Mouse (Mus musculus): Measurements from ENCODE around the gene Zfp385b. TPM values are rescaled to one million over a fixed set of nuclear protein-coding genes. Genes with fewer than 3 reads are reported as not detected.

Zfp385b gene
- polyA plus RNA-seq, 1 experiment from 2014 or later = 6.8 TPM

DNA sequence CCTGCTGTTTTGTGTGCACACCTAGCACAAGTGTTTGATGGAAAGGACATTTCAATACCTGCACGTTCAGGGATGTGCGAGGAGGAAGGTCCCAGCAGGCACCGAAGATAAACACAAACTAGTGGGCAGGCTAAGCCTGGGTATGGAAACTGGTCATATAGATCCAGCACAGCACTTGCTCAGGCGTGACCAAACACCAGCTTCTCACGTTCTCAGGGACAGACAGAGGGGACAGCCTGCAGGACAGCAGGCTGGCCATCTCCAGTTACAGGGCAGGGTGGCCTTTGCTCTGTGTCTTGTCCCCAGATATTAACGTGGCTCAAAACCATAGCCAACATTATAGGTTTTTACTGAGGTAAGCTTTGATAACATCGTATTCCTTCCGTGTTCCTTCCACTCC is 128.3 kb downstream of the Zfp385b start:
- Histone ChIP-seq H3K9ac (ENCODE audit: low read depth, low read length) (no peak overlapping the region), H3K36me3 (ENCODE audit: control insufficient read depth, insufficient read depth, low read length) (no peaks in the 10 kb centered on the region), H3K9me3 (ENCODE audit: control insufficient read depth, low read length) (no peaks in the 10 kb centered on the region), H3K4me1 (ENCODE audit: control insufficient read depth, insufficient read depth, low read length) (no peaks in the 10 kb centered on the region), H3K27ac (ENCODE audit: low read length) (no peak overlapping the region), H3K4me3 (ENCODE audit: low read length) (no peak overlapping the region), H3K27me3 (replicated peaks; ENCODE audit: control insufficient read depth, insufficient read depth, low read length) (no peaks in the 10 kb centered on the region), H3K4me2 (ENCODE audit: low read depth, low read length) (no peak overlapping the region)
- no peak for ATAC-seq
- 81% methylated on average over 8 of the region's 8 CpGs for WGBS

DNA sequence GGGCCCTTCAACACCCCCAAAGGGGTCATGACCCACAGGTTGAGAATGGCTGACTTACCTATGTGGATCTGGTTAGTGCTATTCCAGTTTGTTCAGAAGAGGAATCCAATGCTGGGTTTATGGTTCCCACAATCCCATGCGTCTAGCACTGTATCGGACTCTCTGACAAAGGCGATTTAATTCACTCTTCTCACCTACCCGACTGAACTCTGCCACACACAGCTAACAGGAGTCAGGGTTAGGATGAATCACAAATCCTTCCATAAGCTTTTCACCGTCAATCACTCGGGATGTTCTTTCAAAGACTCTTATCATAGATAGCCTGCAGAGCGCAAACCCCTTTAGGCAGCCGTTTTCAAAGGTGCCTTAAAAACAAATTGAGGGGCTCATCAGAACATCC is 129.1 kb downstream of the Zfp385b start:
- H3K4me2 ChIP-seq (ENCODE audit: low read depth, low read length) = no peak overlapping the region
- H3K9me3 ChIP-seq (ENCODE audit: control insufficient read depth, low read length) = no peaks in the 10 kb centered on the region
- WGBS = 81% methylated on average over 8 of the region's 8 CpGs
- no peaks in the 10 kb centered on the region for H3K27me3 ChIP-seq (replicated peaks; ENCODE audit: control insufficient read depth, insufficient read depth, low read length)
- H3K9ac ChIP-seq (ENCODE audit: low read depth, low read length) = no peak overlapping the region
- no peak overlapping the region for H3K27ac ChIP-seq (ENCODE audit: low read length)
- no peaks in the 10 kb centered on the region for H3K36me3 ChIP-seq (ENCODE audit: control insufficient read depth, insufficient read depth, low read length)
- ATAC-seq = no peak
- no peaks in the 10 kb centered on the region for H3K4me1 ChIP-seq (ENCODE audit: control insufficient read depth, insufficient read depth, low read length)
- H3K4me3 ChIP-seq (ENCODE audit: low read length) = no peak overlapping the region

DNA sequence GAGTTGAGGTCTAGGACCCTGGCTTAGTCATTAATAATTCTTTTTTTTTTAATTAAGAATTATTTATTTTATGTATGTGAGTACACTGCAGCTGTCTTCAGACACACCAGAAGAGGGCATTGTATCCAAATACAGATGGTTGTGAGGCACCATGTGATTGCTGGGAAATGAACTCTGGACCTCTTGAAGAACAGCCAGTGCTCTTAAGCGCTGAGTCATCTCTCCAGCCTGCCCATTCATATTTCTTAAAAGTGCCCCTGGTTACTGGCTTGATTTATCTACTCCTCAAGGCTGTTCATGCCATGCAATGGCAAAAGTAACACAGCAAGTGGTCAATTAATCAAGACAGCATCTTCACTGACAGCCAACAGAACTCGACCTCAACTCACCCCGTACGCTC is 130.8 kb downstream of the Zfp385b start:
- no peak overlapping the region for H3K9ac ChIP-seq (ENCODE audit: low read depth, low read length)
- no peak overlapping the region for H3K4me2 ChIP-seq (ENCODE audit: low read depth, low read length)
- ATAC-seq = no peak
- 73% methylated on average over 4 of the region's 4 CpGs for WGBS
- H3K27ac ChIP-seq (ENCODE audit: low read length) = no peak overlapping the region
- no peaks in the 10 kb centered on the region for H3K36me3 ChIP-seq (ENCODE audit: control insufficient read depth, insufficient read depth, low read length)
- no peak overlapping the region for H3K4me3 ChIP-seq (ENCODE audit: low read length)
- H3K4me1 ChIP-seq (ENCODE audit: control insufficient read depth, insufficient read depth, low read length) = no peaks in the 10 kb centered on the region
- no peaks in the 10 kb centered on the region for H3K9me3 ChIP-seq (ENCODE audit: control insufficient read depth, low read length)
- no peaks in the 10 kb centered on the region for H3K27me3 ChIP-seq (replicated peaks; ENCODE audit: control insufficient read depth, insufficient read depth, low read length)

DNA sequence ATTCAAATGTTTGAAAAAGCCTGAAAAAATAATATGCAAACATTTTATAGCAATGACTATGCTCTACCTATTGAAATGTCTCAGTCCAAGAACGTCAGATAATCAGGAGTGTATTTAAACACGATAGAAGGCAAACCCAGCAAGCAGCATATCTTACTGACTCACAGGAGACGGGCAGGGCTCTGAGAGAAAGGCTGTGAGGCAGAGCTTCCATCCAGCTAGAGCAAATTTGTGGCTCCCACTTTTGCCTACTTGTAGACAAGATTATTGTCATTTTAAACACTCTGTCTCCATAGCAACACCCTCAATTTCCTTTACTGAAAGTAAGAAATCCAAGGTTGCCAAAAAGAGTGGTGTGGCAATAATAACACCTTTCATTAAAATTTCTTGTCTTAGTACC is 135.4 kb downstream of the Zfp385b start:
- Histone ChIP-seq H3K36me3 (ENCODE audit: control insufficient read depth, insufficient read depth, low read length) (no peaks in the 10 kb centered on the region), H3K27ac (ENCODE audit: low read length) (no peak overlapping the region), H3K27me3 (replicated peaks; ENCODE audit: control insufficient read depth, insufficient read depth, low read length) (no peaks in the 10 kb centered on the region), H3K4me1 (ENCODE audit: control insufficient read depth, insufficient read depth, low read length) (no peaks in the 10 kb centered on the region), H3K9ac (ENCODE audit: low read depth, low read length) (no peak overlapping the region), H3K9me3 (ENCODE audit: control insufficient read depth, low read length) (no peaks in the 10 kb centered on the region), H3K4me2 (ENCODE audit: low read depth, low read length) (no peak overlapping the region), H3K4me3 (ENCODE audit: low read length) (no peak overlapping the region)
- ATAC-seq = no peak
- WGBS = 63% methylated on average over 3 of the region's 3 CpGs

DNA sequence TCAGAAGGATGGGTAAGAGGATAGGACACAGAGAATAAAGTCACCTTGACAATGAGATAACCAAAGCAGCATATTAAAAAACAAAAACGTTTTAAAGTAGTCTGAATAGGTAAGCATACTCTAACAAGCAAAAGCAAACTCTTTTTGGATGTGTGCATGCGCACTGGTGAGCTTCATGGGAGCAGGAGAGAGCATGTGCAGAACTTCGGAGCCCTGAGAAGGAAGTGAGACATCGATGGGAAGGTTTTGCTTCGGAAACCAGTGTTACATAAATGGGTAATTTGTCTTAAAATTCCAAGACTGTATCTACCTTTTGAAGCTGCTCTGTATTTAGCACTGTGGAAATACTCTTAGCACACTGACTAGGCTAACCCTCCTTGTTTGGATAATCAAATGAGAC is 137.2 kb downstream of the Zfp385b start:
- no peaks in the 10 kb centered on the region for H3K9me3 ChIP-seq (ENCODE audit: control insufficient read depth, low read length)
- no peak overlapping the region for H3K27ac ChIP-seq (ENCODE audit: low read length)
- no peak overlapping the region for H3K9ac ChIP-seq (ENCODE audit: low read depth, low read length)
- H3K4me3 ChIP-seq (ENCODE audit: low read length) = no peak overlapping the region
- WGBS = 73% methylated on average over 5 of the region's 5 CpGs
- no peaks in the 10 kb centered on the region for H3K36me3 ChIP-seq (ENCODE audit: control insufficient read depth, insufficient read depth, low read length)
- H3K27me3 ChIP-seq (replicated peaks; ENCODE audit: control insufficient read depth, insufficient read depth, low read length) = no peaks in the 10 kb centered on the region
- no peaks in the 10 kb centered on the region for H3K4me1 ChIP-seq (ENCODE audit: control insufficient read depth, insufficient read depth, low read length)
- ATAC-seq = no peak
- no peak overlapping the region for H3K4me2 ChIP-seq (ENCODE audit: low read depth, low read length)

DNA sequence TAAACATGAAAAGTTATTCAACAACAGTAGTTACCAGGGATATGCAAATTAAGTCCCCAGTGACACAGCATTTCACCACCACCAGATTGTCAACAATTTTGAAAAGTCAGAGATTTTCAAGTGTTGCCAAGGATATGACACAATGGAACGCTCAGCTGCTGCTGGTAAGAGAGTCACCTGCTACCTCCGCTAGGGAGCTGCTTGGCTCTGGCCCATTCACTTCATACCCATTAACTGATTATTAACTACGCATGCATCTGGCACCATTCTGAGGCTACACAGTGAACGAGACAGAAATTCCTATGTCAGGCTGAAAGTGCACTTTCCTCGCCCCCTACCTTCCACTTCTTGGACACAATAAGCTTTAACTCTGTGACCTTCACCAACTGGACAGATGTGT is 137.7 kb downstream of the Zfp385b start:
- Histone ChIP-seq H3K36me3 (ENCODE audit: control insufficient read depth, insufficient read depth, low read length) (no peaks in the 10 kb centered on the region), H3K9ac (ENCODE audit: low read depth, low read length) (no peak overlapping the region), H3K27me3 (replicated peaks; ENCODE audit: control insufficient read depth, insufficient read depth, low read length) (no peaks in the 10 kb centered on the region), H3K9me3 (ENCODE audit: control insufficient read depth, low read length) (no peaks in the 10 kb centered on the region), H3K4me3 (ENCODE audit: low read length) (no peak overlapping the region), H3K27ac (ENCODE audit: low read length) (no peak overlapping the region), H3K4me1 (ENCODE audit: control insufficient read depth, insufficient read depth, low read length) (no peaks in the 10 kb centered on the region), H3K4me2 (ENCODE audit: low read depth, low read length) (no peak overlapping the region)
- no peak for ATAC-seq
- WGBS = 74% methylated on average over 5 of the region's 5 CpGs

DNA sequence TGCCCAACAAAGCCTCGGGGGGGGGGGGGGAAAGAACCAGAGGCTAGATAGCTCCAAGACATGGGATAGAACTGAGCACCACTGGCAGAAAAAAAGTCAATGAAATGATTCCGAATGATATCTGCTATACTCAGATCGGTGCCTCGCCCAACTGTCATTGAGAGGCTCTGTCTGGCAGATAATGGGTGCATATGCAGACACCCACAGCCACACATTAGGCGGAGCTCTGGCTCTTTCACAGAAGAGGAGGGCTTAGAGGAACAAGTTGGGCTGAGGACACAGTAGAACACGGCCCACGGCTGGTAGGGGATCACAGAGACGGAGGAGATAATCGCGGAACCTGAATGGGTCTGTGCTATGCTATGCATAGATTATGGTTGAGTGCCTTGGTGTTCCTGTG is 145.7 kb downstream of the Zfp385b start:
- Histone ChIP-seq H3K27me3 (replicated peaks; ENCODE audit: control insufficient read depth, insufficient read depth, low read length) (no peaks in the 10 kb centered on the region), H3K27ac (ENCODE audit: low read length) (no peak overlapping the region), H3K4me2 (ENCODE audit: low read depth, low read length) (no peak overlapping the region), H3K9me3 (ENCODE audit: control insufficient read depth, low read length) (no peaks in the 10 kb centered on the region), H3K36me3 (ENCODE audit: control insufficient read depth, insufficient read depth, low read length) (no peaks in the 10 kb centered on the region), H3K9ac (ENCODE audit: low read depth, low read length) (no peak overlapping the region), H3K4me3 (ENCODE audit: low read length) (no peak overlapping the region), H3K4me1 (ENCODE audit: control insufficient read depth, insufficient read depth, low read length) (no peaks in the 10 kb centered on the region)
- WGBS = 83% methylated on average over 10 of the region's 10 CpGs
- no peak for ATAC-seq

DNA sequence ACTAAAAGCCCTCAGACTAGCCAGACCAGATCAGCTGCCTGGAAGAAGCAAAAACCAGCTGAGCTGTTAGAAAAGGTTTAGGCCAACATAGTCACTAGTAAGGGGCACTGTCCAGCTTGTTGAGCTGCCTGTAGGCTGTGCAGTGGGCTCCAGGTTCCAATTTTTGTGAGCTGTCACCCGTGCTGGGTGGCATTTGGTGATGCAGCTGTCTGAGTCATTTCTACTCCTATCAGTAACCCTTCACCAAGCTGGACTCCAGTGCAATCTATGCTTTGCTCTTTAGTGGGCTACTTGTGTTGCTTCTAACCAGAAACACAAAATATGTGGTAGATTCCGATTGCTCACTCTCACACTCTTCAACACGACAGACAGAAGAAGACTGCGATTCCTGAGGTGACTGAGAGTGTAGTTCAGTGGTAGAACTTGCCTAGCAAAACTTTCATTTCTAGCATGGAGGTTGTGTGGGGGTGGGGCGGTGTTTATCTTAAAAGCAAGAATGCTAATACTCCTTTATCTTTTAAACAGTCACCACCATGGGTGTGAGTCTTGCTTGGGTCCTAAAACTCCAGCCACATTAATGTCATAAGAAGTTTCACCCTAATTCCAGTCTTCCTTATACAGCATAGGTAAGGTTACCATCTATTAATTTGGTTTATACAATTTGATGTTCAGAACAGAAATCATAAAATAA is 147.1 kb downstream of the Zfp385b start:
- Histone ChIP-seq H3K9ac (ENCODE audit: low read depth, low read length) (no peak overlapping the region), H3K27ac (ENCODE audit: low read length) (no peak overlapping the region), H3K36me3 (ENCODE audit: control insufficient read depth, insufficient read depth, low read length) (no peaks in the 10 kb centered on the region), H3K4me2 (ENCODE audit: low read depth, low read length) (no peak overlapping the region), H3K4me1 (ENCODE audit: control insufficient read depth, insufficient read depth, low read length) (no peaks in the 10 kb centered on the region), H3K4me3 (ENCODE audit: low read length) (no peak overlapping the region), H3K9me3 (ENCODE audit: control insufficient read depth, low read length) (no peaks in the 10 kb centered on the region), H3K27me3 (replicated peaks; ENCODE audit: control insufficient read depth, insufficient read depth, low read length) (no peaks in the 10 kb centered on the region)
- WGBS = 89% methylated on average over 5 of the region's 5 CpGs
- ATAC-seq = no peak

DNA sequence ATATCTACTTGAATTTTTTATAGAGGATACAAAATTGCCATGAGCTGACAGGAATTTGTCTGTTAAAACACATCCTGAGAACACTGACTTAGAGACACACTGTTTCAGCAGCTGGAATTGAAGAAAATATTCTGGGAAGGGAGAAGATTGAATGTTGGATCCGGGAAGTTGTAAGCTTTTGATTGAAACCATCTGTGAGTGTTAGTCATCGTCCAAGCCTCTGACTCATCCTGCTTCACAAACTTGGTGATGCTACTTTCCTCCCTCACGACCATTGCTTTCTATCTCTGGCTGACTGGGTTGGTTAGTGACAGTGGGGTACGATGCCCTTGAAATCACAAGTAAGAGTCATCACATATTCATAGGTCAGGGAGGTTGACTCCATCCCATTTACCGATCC is 157.3 kb downstream of the Zfp385b start:
- no peak overlapping the region for H3K4me2 ChIP-seq (ENCODE audit: low read depth, low read length)
- H3K4me1 ChIP-seq (ENCODE audit: control insufficient read depth, insufficient read depth, low read length) = no peaks in the 10 kb centered on the region
- WGBS = 65% methylated on average over 5 of the region's 5 CpGs
- no peaks in the 10 kb centered on the region for H3K27me3 ChIP-seq (replicated peaks; ENCODE audit: control insufficient read depth, insufficient read depth, low read length)
- no peak overlapping the region for H3K9ac ChIP-seq (ENCODE audit: low read depth, low read length)
- ATAC-seq = no peak
- no peaks in the 10 kb centered on the region for H3K9me3 ChIP-seq (ENCODE audit: control insufficient read depth, low read length)
- H3K27ac ChIP-seq (ENCODE audit: low read length) = no peak overlapping the region
- H3K4me3 ChIP-seq (ENCODE audit: low read length) = no peak overlapping the region
- no peaks in the 10 kb centered on the region for H3K36me3 ChIP-seq (ENCODE audit: control insufficient read depth, insufficient read depth, low read length)

DNA sequence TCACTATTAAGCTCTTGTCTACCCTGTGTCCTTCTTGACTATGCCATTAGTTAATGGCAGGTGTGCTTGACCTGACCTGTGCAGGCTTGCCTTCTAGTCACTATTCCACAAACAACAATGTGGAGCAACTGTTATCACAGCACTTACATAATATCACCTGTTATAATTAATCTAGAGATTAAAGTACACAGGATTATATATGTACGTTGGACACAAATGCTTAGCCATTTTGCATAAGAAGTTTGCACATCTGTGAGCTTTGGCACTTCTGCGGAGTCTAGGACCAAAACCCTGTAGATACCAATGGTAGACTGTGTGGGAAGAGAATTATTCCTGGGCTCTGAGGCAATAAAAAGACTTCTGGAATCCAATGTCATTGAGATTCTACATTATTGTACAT is 165.8 kb downstream of the Zfp385b start:
- no peaks in the 10 kb centered on the region for H3K9me3 ChIP-seq (ENCODE audit: control insufficient read depth, low read length)
- no peaks in the 10 kb centered on the region for H3K4me1 ChIP-seq (ENCODE audit: control insufficient read depth, insufficient read depth, low read length)
- no peak for ATAC-seq
- H3K4me2 ChIP-seq (ENCODE audit: low read depth, low read length) = no peak overlapping the region
- 91% methylated on average over 2 of the region's 2 CpGs for WGBS
- H3K9ac ChIP-seq (ENCODE audit: low read depth, low read length) = no peak overlapping the region
- H3K36me3 ChIP-seq (ENCODE audit: control insufficient read depth, insufficient read depth, low read length) = no peaks in the 10 kb centered on the region
- H3K27ac ChIP-seq (ENCODE audit: low read length) = no peak overlapping the region
- no peaks in the 10 kb centered on the region for H3K27me3 ChIP-seq (replicated peaks; ENCODE audit: control insufficient read depth, insufficient read depth, low read length)
- H3K4me3 ChIP-seq (ENCODE audit: low read length) = no peak overlapping the region

All from intestine, embryonic 16.5 days (tissue).